Mouse (Mus musculus): ENCODE results near the gene Wasl. TPM values are rescaled to one million over a fixed set of nuclear protein-coding genes. Genes with fewer than 3 reads are reported as not detected.

Gene Wasl
- 36.6 TPM for polyA plus RNA-seq (2014; fragmentation: Illumina TruSeq; extraction: RNeasy Lipid Tissue Mini Kit (QIAGEN cat#74804); ENCODE audit: low read depth, low replicate concordance)

GRCm38 (mm10) chr6:24664867-24665458, at the start of gene Wasl:
Gene Wasl, minus strand, starts transcription at chr6:24665009.

GRCm38 (mm10) chr6:24597500-24597899, 67.3 kb downstream of the Wasl start, which contains the start of gene Lmod2:
Gene Lmod2, plus strand, starts transcription at chr6:24597762.

Other genes with a start within 250 kb of the Wasl start
- gene Iqub, start 149.9 kb downstream of the Wasl start, polyA plus RNA-seq (2014; fragmentation: Illumina TruSeq; extraction: RNeasy Lipid Tissue Mini Kit (QIAGEN cat#74804); ENCODE audit: low read depth, low replicate concordance): 241 TPM
- 214 TPM for gene Ndufa5, start 137.0 kb downstream of the Wasl start, polyA plus RNA-seq (2014; fragmentation: Illumina TruSeq; extraction: RNeasy Lipid Tissue Mini Kit (QIAGEN cat#74804); ENCODE audit: low read depth, low replicate concordance)
- gene Asb15, start 136.9 kb downstream of the Wasl start, polyA plus RNA-seq (2014; fragmentation: Illumina TruSeq; extraction: RNeasy Lipid Tissue Mini Kit (QIAGEN cat#74804); ENCODE audit: low read depth, low replicate concordance): 38.8 TPM
- not detected for gene Lmod2, start 67.2 kb downstream of the Wasl start, polyA plus RNA-seq (2014; fragmentation: Illumina TruSeq; extraction: RNeasy Lipid Tissue Mini Kit (QIAGEN cat#74804); ENCODE audit: low read depth, low replicate concordance)
- 189 TPM for gene Hyal6, start 68.2 kb upstream of the Wasl start, polyA plus RNA-seq (2014; fragmentation: Illumina TruSeq; extraction: RNeasy Lipid Tissue Mini Kit (QIAGEN cat#74804); ENCODE audit: low read depth, low replicate concordance)
- gene Hyal4, start 83.3 kb upstream of the Wasl start, polyA plus RNA-seq (2014; fragmentation: Illumina TruSeq; extraction: RNeasy Lipid Tissue Mini Kit (QIAGEN cat#74804); ENCODE audit: low read depth, low replicate concordance): 1.3 TPM
- gene Spam1, start 126.2 kb upstream of the Wasl start, polyA plus RNA-seq (2014; fragmentation: Illumina TruSeq; extraction: RNeasy Lipid Tissue Mini Kit (QIAGEN cat#74804); ENCODE audit: low read depth, low replicate concordance): 265 TPM
- gene Hyal5, start 193.0 kb upstream of the Wasl start, polyA plus RNA-seq (2014; fragmentation: Illumina TruSeq; extraction: RNeasy Lipid Tissue Mini Kit (QIAGEN cat#74804); ENCODE audit: low read depth, low replicate concordance): 428 TPM

Data from testis, adult 10 weeks (tissue).